Mouse (Mus musculus): Measurements from ENCODE around the gene Cryba2.

DNA sequence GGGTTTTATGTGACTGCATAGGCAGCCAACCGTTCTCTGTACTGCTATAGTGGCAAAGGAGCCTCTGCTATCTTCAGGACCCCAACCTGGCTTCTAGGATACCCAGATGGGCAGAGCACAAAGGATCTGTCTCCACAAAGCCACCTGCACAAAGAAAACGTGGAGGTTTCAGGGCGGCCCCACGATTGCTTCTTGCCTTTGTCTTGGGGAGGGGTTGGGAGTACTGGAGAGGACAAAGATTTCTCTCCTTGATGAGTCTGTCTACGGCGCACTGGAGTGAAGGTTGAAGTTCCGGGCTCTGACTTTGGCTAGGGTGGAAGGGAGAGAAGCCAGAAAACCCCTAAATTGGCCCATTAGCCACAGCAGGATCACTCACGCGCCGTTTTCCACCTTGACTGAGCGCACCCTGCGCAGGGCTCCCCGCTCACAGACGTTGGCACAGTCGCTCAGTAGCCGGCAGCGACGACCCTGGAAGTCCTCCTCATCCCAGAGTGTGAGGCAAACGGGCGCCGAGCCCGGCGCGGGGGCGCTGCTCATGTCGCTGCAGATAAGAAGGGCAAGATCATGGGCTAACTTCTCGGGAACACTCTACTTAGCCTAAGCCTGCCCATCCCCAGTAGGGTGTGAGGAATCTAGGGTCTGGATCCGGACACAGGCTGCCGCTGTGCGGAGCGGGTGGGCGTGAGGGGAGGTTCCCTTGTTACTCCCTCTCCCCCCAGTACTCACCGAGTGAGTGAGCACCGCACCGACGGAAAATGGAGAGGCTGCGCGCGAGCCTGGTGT, 401 bp downstream of the Cryba2 start:
- TF ChIP-seq CTCF (IDR thresholded peaks at IDR 0.05; ENCODE audit: low read depth, low read length), result no peak
- no peak for TF ChIP-seq POLR2A (IDR thresholded peaks at IDR 0.05; ENCODE audit: borderline replicate concordance, low read depth, low read length)
